Mouse (Mus musculus): Measurements from ENCODE around the gene Asb4. TPM values are rescaled to one million over a fixed set of nuclear protein-coding genes. Genes with fewer than 3 reads are reported as not detected.
"Not testable (repeated sequence)": the region's sequence is repeated elsewhere in the genome, so short reads cannot be mapped to it uniquely, and the experiment has no call there.

Gene Asb4
- under 1 TPM; 0.54 to 0.79 TPM for total RNA-seq (2021)

DNA sequence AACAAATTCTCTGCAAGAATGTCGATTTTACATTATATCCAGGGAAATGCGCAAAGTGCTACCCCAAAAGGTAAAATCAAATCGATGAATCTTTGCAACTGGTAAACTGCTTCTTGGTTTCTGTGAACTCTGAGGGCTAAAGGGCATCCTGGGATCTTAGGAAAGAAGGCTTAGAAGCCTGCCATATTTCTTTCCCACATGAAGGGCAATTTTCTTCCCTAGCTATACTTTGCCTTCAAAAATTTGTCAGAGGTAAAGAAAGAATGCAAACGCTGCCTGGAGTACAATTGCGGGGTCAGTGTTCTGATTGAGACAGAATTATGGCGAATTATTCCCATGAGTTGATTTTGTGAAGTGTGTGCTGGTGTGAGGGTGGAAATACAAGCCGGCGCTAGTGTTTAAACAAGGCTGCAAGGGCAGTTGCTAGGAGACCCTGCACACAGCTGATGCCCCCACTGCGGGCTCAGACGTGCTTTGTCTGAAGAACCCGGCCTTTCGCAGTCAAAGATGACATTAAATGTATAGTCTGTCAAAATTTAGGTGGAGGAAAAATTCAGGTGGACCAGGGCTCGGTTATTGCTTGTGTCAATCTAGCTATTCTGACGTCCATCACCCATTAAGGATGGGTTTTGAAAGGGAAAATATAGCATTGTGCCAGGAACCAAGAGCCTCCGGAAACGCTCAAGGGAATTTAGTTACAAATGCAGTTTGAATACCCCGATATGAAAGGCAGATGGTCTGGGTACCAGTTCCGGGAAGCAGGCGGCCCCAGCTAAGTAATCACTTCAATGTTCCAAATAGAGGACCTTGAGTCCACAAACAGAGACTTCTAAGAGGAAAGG, at the start of gene Asb4:
TSS of gene Asb4 (plus strand) at position 51 of the 842 bp plus-strand sequence.
- no peak for DNase-seq (ENCODE audit: extremely low spot score in 1 of 2, low spot score in 1 of 2)

DNA sequence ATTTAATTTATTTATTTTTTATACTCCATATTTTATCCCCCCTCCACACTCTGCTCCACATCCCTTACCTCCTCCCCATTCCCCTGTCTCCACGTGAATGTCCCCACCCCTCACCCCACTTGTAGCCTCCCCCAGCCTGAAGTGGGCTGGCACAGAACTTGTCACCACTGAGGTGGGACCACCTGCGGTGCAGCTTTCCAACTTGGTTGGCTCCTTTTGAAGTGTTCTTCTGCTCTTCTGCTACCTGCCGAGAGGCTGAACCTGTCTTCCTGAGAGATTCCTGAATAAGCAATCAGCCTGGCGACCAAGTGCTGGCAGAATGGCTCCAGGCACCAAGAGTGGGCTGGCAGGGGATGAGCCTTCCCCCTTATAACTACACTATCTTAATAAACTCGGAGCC, 49.2 kb upstream of the Asb4 start:
- DNase-seq (ENCODE audit: extremely low spot score in 1 of 2, low spot score in 1 of 2) = no peak

DNA sequence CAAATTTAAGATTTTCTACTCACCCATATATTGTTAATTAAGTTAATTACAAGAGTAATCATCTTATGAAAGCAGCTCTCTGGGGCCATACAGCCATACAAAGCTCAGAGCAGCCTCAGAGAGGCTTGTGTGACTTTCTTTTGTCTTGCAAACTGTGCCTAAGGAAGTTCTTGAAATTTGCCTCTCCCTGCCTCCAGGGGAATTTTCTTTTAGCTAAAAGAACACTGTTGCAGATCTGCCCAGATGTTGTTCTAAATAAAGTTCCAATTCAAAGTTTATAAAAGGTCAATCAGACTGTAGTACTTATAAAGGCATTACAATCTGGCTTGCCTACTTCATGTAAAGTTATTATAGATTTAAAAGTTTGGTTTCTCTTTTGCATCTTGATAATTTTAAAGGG, 47.2 kb upstream of the Asb4 start:
- not testable (repeated sequence) for DNase-seq (ENCODE audit: extremely low spot score in 1 of 2, low spot score in 1 of 2)

DNA sequence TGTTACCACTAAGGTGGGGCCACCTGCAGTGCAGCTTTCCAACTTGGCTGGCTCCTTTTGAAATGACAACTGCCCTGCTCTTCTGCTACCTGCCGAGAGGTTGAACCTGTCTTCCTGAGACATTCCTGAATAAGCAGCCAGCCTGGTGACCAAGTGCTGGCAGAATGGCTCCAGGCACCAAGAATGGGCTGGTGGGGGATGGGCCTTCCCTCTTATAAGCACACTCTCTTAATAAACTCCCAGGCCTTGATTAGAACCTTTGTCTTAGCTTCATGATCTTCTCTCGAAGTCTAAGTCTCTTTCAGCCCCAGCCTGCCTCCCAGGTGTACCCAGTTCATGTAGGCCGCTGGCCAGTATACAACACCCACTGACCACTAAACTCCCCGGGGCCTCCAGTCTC, 44.4 kb upstream of the Asb4 start:
- not testable (repeated sequence) for DNase-seq (ENCODE audit: extremely low spot score in 1 of 2, low spot score in 1 of 2)

DNA sequence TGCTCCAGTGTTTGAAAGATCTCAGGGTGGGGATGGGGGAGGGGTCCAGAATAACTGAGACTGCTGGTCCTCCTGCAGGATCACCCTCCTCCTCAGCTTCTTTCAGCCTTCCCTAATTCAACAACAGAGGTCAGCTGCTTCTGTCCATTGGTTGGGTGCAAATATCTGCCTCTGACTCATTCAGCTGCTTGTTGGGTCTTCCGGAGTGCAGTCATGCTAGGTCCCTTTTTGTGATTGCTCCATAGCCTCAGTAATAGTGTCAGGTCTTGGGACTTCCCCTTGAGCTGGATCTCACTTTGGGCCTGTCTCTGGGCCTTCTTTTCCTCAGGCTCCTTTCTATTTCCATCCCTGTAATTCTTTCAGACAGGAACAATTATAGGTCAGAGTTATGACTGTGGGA, 43.9 kb upstream of the Asb4 start:
- not testable (repeated sequence) for DNase-seq (ENCODE audit: extremely low spot score in 1 of 2, low spot score in 1 of 2)

DNA sequence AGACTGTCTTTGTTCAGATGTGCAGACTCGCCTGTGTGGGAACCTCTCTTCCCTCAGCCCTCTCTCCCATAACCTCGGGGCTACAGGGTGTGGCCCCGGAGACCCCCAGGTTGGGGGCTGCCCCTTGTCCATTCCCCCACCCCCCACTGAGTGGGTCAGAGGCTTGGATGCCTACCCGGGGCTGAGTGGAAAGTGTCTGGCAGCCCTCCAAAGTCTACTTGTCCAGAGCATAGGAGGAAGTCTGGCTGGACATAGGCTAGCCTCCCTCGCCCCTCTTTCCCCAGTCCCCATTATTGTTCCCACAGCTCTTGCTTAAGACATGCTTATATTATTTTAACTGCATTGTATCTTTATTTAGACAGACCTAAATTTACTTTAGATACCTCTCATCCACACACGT, 38.9 kb upstream of the Asb4 start:
- no peak for DNase-seq (ENCODE audit: extremely low spot score in 1 of 2, low spot score in 1 of 2)

DNA sequence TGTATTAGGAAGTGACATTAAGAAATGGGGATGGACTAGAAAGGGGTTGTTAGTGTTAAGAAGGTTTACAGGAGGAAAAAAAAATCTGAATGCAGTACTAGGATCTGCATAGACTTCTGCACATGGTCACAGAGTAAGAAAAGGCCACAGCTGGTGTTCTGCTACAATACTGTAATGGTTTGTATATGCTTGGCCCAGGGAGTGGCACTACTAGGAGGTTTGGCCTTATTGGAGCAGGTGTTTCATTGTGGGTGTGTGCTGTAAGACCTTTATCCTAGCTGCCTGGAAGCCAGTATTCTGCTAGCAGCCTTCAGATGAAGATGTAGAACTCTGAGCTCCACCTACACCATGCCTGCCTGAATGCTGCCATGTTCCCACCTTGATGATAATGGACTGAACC, 25.3 kb upstream of the Asb4 start:
- DNase-seq (ENCODE audit: extremely low spot score in 1 of 2, low spot score in 1 of 2) = no peak

DNA sequence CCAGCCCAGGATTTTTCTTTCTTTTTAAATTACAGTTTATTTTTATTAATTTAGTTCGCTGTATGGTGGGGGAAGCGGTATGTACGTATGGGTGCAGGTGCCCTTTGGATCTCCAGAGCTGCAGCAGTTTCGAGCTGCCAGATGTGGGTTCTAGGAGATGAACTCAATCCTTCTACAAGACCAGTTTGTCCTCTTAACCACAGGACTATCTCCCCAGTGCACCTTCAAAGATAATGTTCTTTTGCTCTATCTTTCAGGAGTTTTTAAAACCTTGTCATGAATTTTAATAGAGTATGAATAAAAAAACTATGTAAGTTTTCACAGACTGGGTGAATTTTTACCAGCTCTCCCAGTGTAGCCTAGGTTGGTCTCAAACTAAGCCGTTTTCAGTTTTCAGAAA, 22.8 kb upstream of the Asb4 start:
- no peak for DNase-seq (ENCODE audit: extremely low spot score in 1 of 2, low spot score in 1 of 2)

DNA sequence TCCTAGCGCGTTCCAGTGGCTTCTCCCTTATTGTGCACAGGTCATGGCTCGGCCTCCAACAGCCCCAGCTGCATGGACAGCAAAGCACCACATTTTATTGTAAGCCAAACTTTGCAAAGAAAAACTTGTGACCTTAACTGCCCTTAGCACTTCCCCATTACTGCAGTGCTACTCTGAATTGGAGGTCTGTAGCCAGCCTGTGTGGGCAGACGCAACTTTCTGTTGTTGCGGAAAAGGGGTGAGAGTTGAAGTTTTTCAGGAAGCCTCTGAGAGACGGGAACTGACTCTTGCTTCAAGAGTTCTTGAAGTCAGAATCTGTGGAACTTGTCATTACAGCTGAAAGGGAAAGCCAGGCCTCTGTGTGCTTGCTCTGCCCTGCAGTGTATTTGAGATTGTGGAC, 21.2 kb upstream of the Asb4 start:
- DNase-seq (ENCODE audit: extremely low spot score in 1 of 2, low spot score in 1 of 2) = no peak

DNA sequence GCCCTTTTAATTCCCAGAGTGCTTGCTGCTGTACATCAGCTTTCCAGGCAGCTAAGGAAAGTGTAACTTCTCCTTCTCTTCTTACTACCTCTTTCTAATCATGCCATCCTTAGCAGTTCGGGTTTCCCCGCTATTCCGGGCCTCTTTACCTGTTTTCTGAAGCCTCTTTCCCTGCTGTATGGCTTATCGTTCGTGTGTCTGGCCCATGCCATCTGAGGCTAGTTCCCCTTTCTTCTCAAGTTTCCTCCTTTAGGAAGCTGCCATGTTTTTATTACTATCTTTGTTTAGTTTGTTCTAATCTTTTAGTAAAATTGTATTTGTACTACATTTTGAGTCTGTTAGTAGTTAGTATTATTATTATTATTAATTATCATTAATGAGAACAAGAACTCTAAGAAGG, 17.3 kb upstream of the Asb4 start:
- no peak for DNase-seq (ENCODE audit: extremely low spot score in 1 of 2, low spot score in 1 of 2)

DNA sequence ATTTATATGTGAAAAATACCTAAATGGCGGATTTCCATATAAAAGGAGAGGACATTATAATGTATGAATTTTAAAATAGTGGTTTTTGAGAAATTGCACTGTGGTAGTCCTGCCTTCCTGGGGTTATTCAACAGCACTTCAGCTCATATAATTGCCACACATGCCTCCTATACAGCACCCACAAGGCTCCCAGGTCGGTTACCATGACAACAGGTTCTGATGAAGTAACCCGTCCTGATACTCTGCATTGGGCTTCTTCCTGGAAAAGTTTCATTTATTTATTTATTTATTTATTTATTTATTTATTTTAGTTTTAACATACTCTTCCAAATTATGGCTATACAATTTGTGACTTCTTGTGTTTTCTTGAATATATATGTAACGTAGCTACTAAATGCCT, 6.3 kb upstream of the Asb4 start:
- DNase-seq (ENCODE audit: extremely low spot score in 1 of 2, low spot score in 1 of 2) = no peak

DNA sequence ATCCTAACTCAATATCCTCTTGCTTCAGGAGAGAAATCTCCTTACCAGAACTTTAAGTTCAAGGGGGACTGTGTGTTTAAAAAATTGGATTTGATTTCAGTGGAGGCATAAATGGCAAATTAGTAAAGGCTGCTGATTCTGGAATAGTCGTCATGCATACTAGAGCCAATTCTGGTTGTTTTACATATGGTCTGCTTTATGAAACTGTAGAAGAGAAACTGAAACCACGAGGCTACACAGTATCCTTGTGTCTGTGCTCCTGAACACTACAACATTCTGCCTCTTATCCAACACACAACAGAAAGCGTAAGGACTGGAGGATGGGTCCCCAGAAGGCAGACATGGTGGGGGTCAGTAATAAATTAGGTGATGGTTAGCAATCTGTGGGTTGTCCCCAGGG, 4.1 kb upstream of the Asb4 start:
- no peak for DNase-seq (ENCODE audit: extremely low spot score in 1 of 2, low spot score in 1 of 2)

DNA sequence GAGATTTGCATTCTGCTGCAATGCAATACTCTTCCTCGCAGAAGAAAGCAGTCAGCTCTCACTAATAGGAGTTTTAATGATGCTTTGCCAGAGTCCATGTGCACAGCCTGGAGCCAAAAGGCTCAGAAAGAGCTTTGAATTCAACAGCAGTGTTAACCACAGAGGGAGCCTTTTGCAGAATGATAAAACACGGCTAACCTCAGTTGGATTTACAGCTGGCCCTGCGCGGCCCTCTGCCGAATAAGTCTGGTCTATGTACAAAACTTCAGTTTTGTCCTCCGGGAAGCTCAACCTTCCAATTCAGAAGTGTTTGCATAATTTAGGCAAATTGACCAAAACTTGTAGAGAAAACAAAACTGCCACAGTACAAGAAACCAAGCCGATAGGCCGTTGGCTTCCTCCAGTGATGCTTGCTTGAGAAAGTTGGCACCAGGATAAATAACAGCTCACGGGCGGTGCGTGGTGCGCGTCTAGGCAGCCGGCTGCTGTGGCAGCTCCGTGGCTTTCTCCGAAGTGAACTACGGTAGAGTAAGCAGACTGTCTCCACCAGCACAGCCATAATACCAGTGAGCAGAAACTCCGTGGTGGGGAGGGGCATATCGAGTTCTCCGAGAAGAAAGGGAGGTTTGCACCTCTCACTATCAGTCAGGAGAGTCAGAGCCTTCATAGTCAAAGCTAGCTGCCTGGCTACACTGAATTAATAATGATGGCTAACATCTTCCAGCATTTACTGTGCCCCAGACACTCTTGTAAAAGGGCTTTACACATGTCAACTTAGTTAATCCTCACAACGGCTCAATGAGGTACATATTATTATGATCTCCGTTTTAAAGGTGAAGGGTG, 3.2 kb upstream of the Asb4 start:
- DNase-seq (ENCODE audit: extremely low spot score in 1 of 2, low spot score in 1 of 2) = no peak

DNA sequence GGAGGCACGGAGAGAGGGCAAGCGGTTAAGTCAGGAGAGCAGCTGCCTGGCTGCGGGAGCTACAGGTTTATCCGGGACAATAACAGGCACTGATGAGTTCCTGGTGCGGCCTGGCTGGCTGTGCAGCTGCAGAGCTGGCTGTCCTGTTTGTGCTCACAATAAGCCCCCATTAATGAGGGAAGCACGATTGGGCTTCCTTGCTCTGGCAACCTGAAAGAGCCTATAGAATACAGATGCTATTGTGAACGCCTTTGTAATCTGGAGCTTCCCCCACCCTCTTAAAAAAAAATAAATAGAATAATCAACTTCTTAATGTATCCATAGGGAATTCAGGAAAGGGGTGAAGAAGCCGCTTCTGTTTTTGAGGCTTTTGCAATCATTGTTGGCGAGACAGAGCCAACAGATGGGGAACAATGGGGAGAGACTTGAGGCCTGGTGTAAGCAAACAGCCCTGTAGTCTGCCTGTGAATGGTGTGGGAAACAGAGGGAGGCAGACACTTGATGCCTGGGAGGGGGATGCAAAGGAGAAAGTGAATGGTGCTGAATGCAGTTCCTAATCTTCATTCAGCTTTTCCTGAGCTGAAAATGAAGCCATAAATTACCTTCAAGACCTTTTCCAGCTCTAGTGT, 2.4 kb upstream of the Asb4 start:
- DNase-seq (ENCODE audit: extremely low spot score in 1 of 2, low spot score in 1 of 2) = no peak

DNA sequence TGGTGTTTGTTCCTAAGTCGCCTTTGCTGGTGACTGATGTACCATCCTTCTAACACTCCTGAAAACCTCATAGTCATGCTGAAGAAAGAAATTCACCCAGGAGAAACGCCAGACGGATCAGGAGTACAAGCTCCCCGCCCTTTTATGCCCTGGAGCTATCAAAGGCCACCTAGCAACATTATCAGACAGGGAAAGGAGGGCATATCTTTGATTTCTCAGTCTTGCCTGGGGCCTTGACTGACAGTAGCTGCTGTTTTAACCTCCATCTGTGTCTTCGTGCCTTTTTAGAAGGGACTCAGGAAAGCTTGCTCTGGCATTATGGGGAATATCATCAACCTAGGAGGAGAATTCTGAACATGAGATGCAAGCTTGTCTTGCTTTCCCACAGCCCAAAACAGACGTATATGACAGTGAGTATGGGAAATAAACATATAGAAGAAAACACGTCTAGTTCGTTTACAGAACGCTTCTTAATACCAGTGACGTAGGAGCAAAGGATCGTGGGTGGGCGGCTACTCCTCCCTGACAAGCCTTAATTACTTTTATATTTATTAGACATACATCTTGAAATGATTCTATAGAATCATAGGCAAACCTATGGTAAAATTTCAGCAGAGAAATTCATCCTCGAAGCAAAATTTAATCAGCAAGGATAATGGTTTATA, 1.1 kb upstream of the Asb4 start:
- DNase-seq (ENCODE audit: extremely low spot score in 1 of 2, low spot score in 1 of 2) = no peak

DNA sequence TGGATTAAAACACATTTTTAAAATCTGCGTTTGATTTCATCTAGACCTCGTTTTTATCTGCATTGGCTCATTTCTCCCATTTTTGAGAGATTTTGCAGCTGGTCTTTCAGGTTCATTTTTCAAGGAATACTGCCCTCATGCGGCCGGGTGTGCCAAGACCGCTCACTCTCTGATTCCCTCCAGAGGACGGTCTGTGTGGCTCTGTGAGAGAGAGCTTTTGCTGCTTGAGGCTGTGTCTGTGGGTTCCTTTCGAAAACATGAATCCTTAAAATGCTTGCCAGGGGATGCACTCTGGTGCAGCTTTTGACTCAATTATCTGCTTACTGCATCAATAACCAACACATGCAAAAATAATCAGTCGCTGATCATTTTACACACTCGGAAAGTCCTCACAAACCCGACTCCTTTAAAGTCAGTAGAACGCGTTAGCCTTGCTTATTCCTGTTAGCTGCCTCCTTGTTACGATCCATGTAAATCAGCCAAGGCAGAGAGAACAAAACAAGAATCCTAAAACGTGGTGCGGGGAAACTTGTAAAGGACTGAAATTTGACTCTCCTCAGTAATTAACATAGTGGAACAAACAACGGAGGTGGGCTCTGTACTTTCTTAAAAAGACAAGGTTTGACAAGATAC, 487 bp upstream of the Asb4 start:
- DNase-seq (ENCODE audit: extremely low spot score in 1 of 2, low spot score in 1 of 2) = peak; percentile 62 to 87

DNA sequence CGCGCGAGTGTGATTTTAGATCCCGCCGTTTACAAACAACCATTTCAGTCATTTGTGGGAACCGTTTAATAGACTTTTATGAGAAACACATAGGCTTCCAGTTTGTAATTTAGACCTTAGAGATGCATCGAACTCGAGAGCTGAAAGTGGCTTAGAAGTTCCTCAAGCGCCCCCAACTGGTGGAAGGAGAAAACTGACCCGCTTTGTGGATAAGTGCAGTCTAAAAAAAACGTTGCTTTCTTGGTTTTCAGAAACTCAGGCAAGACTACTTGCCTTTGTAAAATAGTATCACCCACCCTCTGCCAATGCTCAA, 948 bp downstream of the Asb4 start:
- DNase-seq (ENCODE audit: extremely low spot score in 1 of 2, low spot score in 1 of 2) = peak in 1 of 2 experiments; percentile 71

DNA sequence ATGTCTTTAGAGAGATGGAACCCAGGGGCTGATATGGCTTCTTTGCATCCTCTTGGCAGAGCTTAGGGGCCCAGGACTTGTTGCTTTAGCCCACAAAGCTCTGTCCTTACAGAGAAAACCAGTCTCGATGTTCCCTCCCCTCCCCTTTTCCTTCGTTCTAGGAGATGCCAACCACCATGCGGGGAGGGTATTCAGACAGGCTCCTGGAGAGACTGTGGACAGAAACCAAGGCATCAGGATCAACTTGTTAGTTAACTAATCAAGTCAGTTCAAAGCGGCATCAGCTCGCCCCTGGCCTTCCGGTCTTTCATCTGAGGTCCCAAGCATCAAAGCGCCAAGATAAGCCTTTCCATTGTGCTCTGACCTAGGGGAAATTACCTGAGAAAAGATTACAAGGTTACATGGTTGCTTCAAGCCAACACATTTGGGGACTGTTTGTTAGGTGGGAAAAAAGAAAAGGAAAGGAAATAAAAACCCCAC, 2.0 kb downstream of the Asb4 start:
- DNase-seq (ENCODE audit: extremely low spot score in 1 of 2, low spot score in 1 of 2) = no peak

DNA sequence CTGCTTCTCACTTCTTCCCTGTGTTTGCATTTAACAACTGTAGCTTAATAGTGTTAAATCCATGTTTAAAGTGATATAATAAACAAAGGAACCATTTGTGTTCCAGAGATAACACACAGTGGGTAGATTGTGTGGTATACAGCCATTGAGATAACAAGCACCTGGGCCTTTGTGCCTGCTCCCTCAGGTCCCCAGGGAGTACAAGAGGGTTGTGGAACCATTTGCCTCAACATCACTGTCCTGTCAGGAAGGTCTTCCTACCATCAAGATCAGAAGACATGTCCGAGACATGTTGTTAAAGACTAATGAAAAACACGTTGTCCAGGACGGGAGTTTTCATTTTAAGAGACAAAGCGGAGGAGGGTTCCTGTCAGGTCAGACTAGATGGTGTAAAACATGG, 3.3 kb downstream of the Asb4 start:
- no peak for DNase-seq (ENCODE audit: extremely low spot score in 1 of 2, low spot score in 1 of 2)

DNA sequence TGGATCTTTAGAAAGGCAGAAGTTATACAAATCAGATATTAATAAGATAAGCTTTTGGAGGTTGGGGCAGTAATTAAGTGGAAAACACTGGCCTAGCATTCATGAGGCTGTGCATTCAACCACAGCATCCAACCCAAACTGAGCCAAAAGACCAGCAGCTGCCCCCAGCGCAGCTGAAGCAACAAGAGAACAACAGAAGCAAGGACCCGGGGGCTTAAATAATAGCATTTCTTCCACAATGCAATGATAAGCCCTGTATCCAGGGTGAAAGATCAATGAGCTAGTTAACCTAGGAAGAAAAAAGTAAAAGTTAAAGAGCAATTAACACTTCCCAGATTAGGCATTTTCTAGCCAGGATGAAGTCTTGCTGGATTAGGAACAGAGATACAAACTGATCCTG, 4.2 kb downstream of the Asb4 start:
- DNase-seq (ENCODE audit: extremely low spot score in 1 of 2, low spot score in 1 of 2) = no peak

Data from layer of hippocampus, postnatal 25 days (tissue).